Mouse (Mus musculus): ENCODE measurements at regions not wholly inside any gene's neighbourhood (a gene's known extent, or its start where the extent isn't known, plus 50 kb on each side); places are given as distances from the start of the nearest gene placed in this dataset.

GRCm38 (mm10) chr3:83704559-83704958 is 61.6 kb upstream of the Sfrp2 start:
- H3K27ac ChIP-seq, result no peak overlapping the region
- no peak for ATAC-seq (replicated peaks; ENCODE audit: low FRiP score)

GRCm38 (mm10) chr3:83705253-83705652 is 60.9 kb upstream of the Sfrp2 start:
- Histone ChIP-seq H3K27ac (no peak overlapping the region), H3K4me3 (replicated peaks) (no peak overlapping the region), H3K36me3 (no peaks in the 10 kb centered on the region), H3K9ac (no peak overlapping the region), H3K9me3 (replicated peaks) (no peaks in the 10 kb centered on the region), H3K4me2 (no peak overlapping the region), H3K27me3 (no peaks in the 10 kb centered on the region), H3K4me1 (peaks cover 23% of the 10 kb centered on the region)
- no peak for ATAC-seq (replicated peaks; ENCODE audit: low FRiP score)
- 94% methylated on average over 6 of the region's 6 CpGs for WGBS

More at GRCm38 (mm10) chr3:83704559-83704958, 61.6 kb upstream of the Sfrp2 start:
- Histone ChIP-seq H3K4me3 (replicated peaks) (no peak overlapping the region), H3K27me3 (no peaks in the 10 kb centered on the region), H3K4me2 (no peak overlapping the region), H3K36me3 (no peaks in the 10 kb centered on the region), H3K4me1 (peaks cover 22% of the 10 kb centered on the region), H3K9ac (no peak overlapping the region), H3K9me3 (replicated peaks) (no peaks in the 10 kb centered on the region)
- WGBS, result 70% methylated on average over 11 of the region's 11 CpGs

- peak overlapping the region; percentile 48 for H3K27ac ChIP-seq
- WGBS, result 29% methylated on average over 13 of the region's 13 CpGs
- H3K9me3 ChIP-seq (replicated peaks), result no peaks in the 10 kb centered on the region
- no peaks in the 10 kb centered on the region for H3K27me3 ChIP-seq
- ATAC-seq (replicated peaks; ENCODE audit: low FRiP score), result peak; percentile 54
- no peaks in the 10 kb centered on the region for H3K36me3 ChIP-seq
- H3K4me1 ChIP-seq, result peaks cover 32% of the 10 kb centered on the region
- no peak overlapping the region for H3K9ac ChIP-seq
- H3K4me2 ChIP-seq, result peak overlapping the region; percentile 13; the same call in 1 of the 2 replicates
- no peak overlapping the region for H3K4me3 ChIP-seq (replicated peaks)
Observed at GRCm38 (mm10) chr3:83706531-83707243, 59.4 kb upstream of the Sfrp2 start.

GRCm38 (mm10) chr3:83707278-83707677 is 58.8 kb upstream of the Sfrp2 start:
- Histone ChIP-seq H3K9ac (no peak overlapping the region), H3K27ac (peak overlapping the region; percentile 19; the same call in 1 of the 2 replicates), H3K4me1 (peaks cover 32% of the 10 kb centered on the region), H3K9me3 (replicated peaks) (no peaks in the 10 kb centered on the region), H3K27me3 (no peaks in the 10 kb centered on the region), H3K4me3 (replicated peaks) (no peak overlapping the region), H3K36me3 (no peaks in the 10 kb centered on the region), H3K4me2 (0 out of 2 replicates have a peak overlapping the region, but pooled peaks have one; percentile 13)
- WGBS, result 26% methylated on average over 7 of the region's 7 CpGs
- peak; percentile 78 for ATAC-seq (replicated peaks; ENCODE audit: low FRiP score)

GRCm38 (mm10) chr3:83708973-83709372 is 57.1 kb upstream of the Sfrp2 start:
- Histone ChIP-seq H3K4me1 (peaks cover 32% of the 10 kb centered on the region), H3K27ac (no peak overlapping the region), H3K4me2 (no peak overlapping the region), H3K4me3 (replicated peaks) (no peak overlapping the region), H3K36me3 (no peaks in the 10 kb centered on the region), H3K9ac (no peak overlapping the region), H3K27me3 (no peaks in the 10 kb centered on the region; the same call in 1 of the 2 replicates), H3K9me3 (replicated peaks) (no peaks in the 10 kb centered on the region)
- ATAC-seq (replicated peaks; ENCODE audit: low FRiP score), result peak; percentile 71
- 23% methylated on average over 4 of the region's 4 CpGs for WGBS

GRCm38 (mm10) chr3:83709531-83709930 is 56.6 kb upstream of the Sfrp2 start:
- no peaks in the 10 kb centered on the region; the same call in 1 of the 2 replicates for H3K27me3 ChIP-seq
- no peak for ATAC-seq (replicated peaks; ENCODE audit: low FRiP score)
- H3K9me3 ChIP-seq (replicated peaks), result no peaks in the 10 kb centered on the region
- H3K36me3 ChIP-seq, result no peaks in the 10 kb centered on the region
- peaks cover 32% of the 10 kb centered on the region for H3K4me1 ChIP-seq
- no peak overlapping the region for H3K27ac ChIP-seq
- 20% methylated on average over 1 of the region's 1 CpGs for WGBS
- no peak overlapping the region for H3K4me2 ChIP-seq
- no peak overlapping the region for H3K4me3 ChIP-seq (replicated peaks)
- H3K9ac ChIP-seq, result no peak overlapping the region

- no peaks in the 10 kb centered on the region for H3K9me3 ChIP-seq (replicated peaks)
- ATAC-seq (replicated peaks; ENCODE audit: low FRiP score), result no peak
- peaks cover 32% of the 10 kb centered on the region for H3K4me1 ChIP-seq
- H3K27ac ChIP-seq, result no peak overlapping the region
- no peak overlapping the region for H3K9ac ChIP-seq
- H3K4me3 ChIP-seq (replicated peaks), result no peak overlapping the region
- H3K36me3 ChIP-seq, result no peaks in the 10 kb centered on the region
- no peak overlapping the region for H3K4me2 ChIP-seq
- H3K27me3 ChIP-seq, result no peaks in the 10 kb centered on the region; the same call in 1 of the 2 replicates
- 40% methylated on average over 10 of the region's 10 CpGs for WGBS
Observed at GRCm38 (mm10) chr3:83710995-83711541, 55.1 kb upstream of the Sfrp2 start.

GRCm38 (mm10) chr3:83712355-83712754 is 53.8 kb upstream of the Sfrp2 start:
- ATAC-seq (replicated peaks; ENCODE audit: low FRiP score), result no peak
- Histone ChIP-seq H3K36me3 (no peaks in the 10 kb centered on the region), H3K9me3 (replicated peaks) (no peaks in the 10 kb centered on the region), H3K27ac (no peak overlapping the region), H3K4me2 (no peak overlapping the region), H3K4me1 (peaks cover 21% of the 10 kb centered on the region), H3K9ac (no peak overlapping the region), H3K27me3 (no peaks in the 10 kb centered on the region; the same call in 1 of the 2 replicates), H3K4me3 (replicated peaks) (no peak overlapping the region)
- WGBS, result 56% methylated on average over 2 of the region's 2 CpGs

GRCm38 (mm10) chr3:83714572-83714971 is 51.5 kb upstream of the Sfrp2 start:
- Histone ChIP-seq H3K27me3 (no peaks in the 10 kb centered on the region; the same call in 1 of the 2 replicates), H3K4me1 (peaks cover 18% of the 10 kb centered on the region), H3K36me3 (no peaks in the 10 kb centered on the region), H3K9ac (no peak overlapping the region), H3K27ac (no peak overlapping the region), H3K4me3 (replicated peaks) (no peak overlapping the region), H3K4me2 (no peak overlapping the region), H3K9me3 (replicated peaks) (no peaks in the 10 kb centered on the region)
- WGBS, result 70% methylated on average over 6 of the region's 6 CpGs
- ATAC-seq (replicated peaks; ENCODE audit: low FRiP score), result no peak
